Mouse (Mus musculus): Measurements from ENCODE around the gene Micu1.

Gene Micu1

GRCm38 (mm10) chr10:59887432-59887831 lies 185.2 kb downstream of the Micu1 start:
- no peak for DNase-seq

GRCm38 (mm10) chr10:59889339-59889738 lies 187.1 kb downstream of the Micu1 start:
- DNase-seq = no peak

- no peak for DNase-seq
Observed at GRCm38 (mm10) chr10:59889953-59890751, 187.9 kb downstream of the Micu1 start.

- peak; percentile 65 for DNase-seq
Observed at GRCm38 (mm10) chr10:59892977-59893376, 190.7 kb downstream of the Micu1 start.

GRCm38 (mm10) chr10:59894251-59895160 lies 192.2 kb downstream of the Micu1 start:
- no peak for DNase-seq

- DNase-seq = no peak
Observed at GRCm38 (mm10) chr10:59895460-59896186, 193.3 kb downstream of the Micu1 start.

GRCm38 (mm10) chr10:59896211-59896610 lies 193.9 kb downstream of the Micu1 start:
- no peak for DNase-seq

- no peak for DNase-seq
Observed at GRCm38 (mm10) chr10:59896911-59897331, 194.6 kb downstream of the Micu1 start.

GRCm38 (mm10) chr10:59897511-59897910 lies 195.2 kb downstream of the Micu1 start:
- DNase-seq = no peak

- DNase-seq = no peak
Observed at GRCm38 (mm10) chr10:59898180-59898778, 196.0 kb downstream of the Micu1 start.

- DNase-seq = no peak
Observed at GRCm38 (mm10) chr10:59898935-59899334, 196.7 kb downstream of the Micu1 start.

GRCm38 (mm10) chr10:59899341-59900173 lies 197.3 kb downstream of the Micu1 start:
- peak; percentile 85 for DNase-seq

- DNase-seq = no peak
Observed at GRCm38 (mm10) chr10:59900174-59900435, 197.8 kb downstream of the Micu1 start.

- DNase-seq = no peak
Observed at GRCm38 (mm10) chr10:59900939-59901338, 198.7 kb downstream of the Micu1 start.

GRCm38 (mm10) chr10:59901463-59901862 lies 199.2 kb downstream of the Micu1 start:
- DNase-seq = no peak

- DNase-seq = no peak
Observed at GRCm38 (mm10) chr10:59901986-59902605, 199.8 kb downstream of the Micu1 start.

- DNase-seq = no peak
Observed at GRCm38 (mm10) chr10:59902606-59902990, 200.3 kb downstream of the Micu1 start.

- DNase-seq = no peak
Observed at GRCm38 (mm10) chr10:59903170-59903569, 200.9 kb downstream of the Micu1 start.

GRCm38 (mm10) chr10:59907080-59907609 lies 204.9 kb downstream of the Micu1 start:
- no peak for DNase-seq

GRCm38 (mm10) chr10:59907695-59908299 lies 205.5 kb downstream of the Micu1 start:
- DNase-seq = no peak

Measured in cerebellum, adult 11 months (tissue).